Mouse (Mus musculus) spleen, postnatal 4 days (tissue): ENCODE data around the gene Ckap4.
A peak's percentile ranks its signal among the peaks of the same experiment; 100 is the strongest.

ENCODE experiments used
- DNase-seq, 2 experiments: peaks; one replicate each; pipeline ENCODE4 v3.0.0; 2022; ENCODE audit warnings: low spot score in 2 of 2

The Ckap4 gene

DNA sequence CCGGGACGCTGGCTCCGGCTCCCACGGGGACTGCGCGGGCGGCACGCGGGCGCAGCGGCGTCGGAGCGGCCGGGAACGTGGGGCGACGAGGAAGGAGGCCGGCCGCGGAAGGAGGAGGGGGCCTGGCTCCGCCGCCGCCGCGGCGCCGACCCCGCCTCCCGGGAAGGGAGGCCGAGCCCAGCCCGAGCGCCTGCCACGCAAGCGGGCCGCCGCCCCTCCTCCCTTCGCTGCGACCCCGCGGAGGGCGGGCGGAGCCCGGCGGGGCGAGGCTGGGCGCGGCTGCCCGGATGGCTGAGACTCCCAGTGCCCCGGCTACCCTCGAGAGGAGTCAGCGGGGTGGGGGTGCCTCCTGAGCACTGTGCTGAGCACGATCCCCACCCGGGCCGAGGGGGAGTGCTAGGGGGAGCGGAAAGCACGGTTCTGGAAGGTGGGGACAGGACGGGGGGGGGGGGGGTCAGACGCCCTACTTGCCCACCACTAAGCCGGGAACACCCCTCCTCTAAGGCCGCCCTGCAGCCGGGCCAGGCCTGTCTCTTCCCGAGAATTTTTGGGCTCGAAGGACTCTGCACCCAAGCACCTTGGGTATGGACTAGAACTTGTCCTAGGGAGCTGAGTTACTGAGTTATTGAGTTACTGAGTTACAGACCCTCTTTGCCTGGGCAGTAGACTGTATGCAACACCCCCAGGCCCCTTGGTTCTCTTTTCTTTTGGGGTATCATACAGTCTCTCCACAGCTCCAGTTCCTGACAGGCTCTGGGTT, at the start of gene Ckap4:
Gene Ckap4 (minus strand): TSS at position 151 of the 760 bp plus-strand sequence.
- peak; percentile 55 to 75 for DNase-seq

DNA sequence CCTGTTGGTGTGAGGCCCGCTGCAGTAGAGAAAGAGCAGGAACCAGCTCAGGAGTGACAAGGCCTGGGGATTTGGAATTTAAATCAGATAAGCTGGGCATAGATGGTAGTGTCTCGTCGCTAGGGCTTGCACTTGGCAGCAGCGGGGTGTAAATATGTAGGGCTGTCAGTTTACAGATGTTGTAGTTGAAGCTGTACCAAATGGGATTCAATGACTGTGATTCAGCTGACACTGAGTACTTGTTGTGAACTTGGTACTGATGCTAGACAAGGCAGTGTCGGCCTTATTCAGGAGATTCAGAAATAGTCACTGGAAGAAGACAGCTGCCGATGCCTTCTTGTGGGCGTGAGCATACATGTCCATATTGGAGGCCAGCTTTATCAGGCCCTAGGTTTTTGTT, 48.4 kb upstream of the Ckap4 start:
- no peak for DNase-seq

GRCm38 (mm10) chr10:84581191-84581590, 47.3 kb upstream of the Ckap4 start:
- no peak for DNase-seq

GRCm38 (mm10) chr10:84579527-84579926, 45.7 kb upstream of the Ckap4 start:
- no peak for DNase-seq

DNA sequence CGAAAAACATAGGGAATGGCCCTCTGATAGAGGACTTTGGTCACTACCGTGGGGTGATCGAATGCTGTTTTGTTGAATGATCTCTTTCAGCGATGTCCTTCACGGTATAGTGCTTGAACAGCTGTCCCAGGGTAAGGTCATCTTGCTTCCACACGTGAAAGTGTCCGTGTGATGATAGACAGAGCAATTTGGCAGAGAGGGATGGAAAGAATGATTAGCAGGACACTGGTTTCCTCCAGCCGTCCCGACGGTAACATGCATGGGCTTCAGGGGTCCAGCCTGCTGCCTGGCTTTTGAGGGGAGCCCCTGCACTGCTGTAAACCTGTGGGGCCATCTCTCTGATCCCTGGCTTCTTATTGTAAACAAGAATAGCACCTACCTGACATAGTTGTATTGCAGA, 44.9 kb upstream of the Ckap4 start:
- no peak for DNase-seq

- peak; percentile 73 to 90 for DNase-seq
Measured at GRCm38 (mm10) chr10:84577071-84577727, 43.3 kb upstream of the Ckap4 start.

- peak; percentile 93 to 95 for DNase-seq
Measured at GRCm38 (mm10) chr10:84576395-84577070, 42.7 kb upstream of the Ckap4 start, which contains the start of gene Tcp11l2. Tcp11l2 (plus strand) TSS chr10:84576626.

DNA sequence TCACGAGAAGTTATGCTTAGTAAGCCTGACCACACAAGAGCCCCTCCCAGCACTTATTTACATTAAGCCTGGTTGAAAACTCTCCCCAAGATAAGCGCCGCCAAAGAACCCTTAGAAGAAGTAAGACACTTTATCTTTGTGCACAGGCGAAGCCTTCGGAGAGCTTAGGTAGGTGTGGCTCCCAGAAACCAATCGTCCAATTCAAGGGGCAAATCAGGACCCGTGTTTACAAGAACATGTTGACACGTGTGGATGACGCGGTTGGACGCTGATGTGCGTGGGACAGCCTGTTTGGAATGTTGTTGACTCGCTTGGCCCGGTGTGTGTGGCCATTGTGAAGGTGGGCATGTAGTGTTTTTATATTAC, 42.1 kb upstream of the Ckap4 start:
- DNase-seq: no peak

DNA sequence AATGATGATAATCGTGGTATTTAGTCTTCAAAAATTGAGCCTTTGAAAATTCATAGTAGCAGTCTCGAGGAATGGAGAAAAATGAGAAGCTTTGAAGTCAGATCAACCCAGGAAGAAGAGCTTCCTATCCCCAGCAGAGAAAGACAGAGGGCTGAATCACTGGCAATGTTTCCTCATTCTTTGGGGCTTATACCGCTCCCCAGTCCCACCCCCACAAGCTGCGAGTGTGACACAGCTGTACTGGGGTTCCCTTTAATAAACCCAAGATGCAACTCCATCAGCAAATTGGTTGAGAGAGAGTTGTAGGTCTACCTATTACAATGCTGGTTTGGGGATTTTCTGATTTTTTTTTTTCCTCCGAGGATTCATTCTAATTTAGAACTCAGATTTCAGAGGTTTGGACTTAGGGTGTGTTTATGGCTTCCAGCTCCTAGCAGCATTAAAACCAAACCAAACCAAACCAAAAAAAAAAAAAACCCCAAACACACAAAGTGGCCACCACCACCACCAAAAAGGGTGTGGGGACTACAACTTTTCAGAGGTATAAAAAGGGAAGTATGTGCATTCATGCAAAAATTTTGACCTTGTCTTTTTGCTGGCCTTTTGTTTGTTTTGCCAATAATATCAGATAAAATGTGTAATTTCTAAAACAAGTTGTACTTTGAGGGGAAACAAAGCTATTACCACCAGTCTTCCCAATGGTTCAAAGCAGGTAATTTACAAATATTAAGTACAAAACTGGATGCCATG, 40.0 kb upstream of the Ckap4 start:
- DNase-seq: no peak

DNA sequence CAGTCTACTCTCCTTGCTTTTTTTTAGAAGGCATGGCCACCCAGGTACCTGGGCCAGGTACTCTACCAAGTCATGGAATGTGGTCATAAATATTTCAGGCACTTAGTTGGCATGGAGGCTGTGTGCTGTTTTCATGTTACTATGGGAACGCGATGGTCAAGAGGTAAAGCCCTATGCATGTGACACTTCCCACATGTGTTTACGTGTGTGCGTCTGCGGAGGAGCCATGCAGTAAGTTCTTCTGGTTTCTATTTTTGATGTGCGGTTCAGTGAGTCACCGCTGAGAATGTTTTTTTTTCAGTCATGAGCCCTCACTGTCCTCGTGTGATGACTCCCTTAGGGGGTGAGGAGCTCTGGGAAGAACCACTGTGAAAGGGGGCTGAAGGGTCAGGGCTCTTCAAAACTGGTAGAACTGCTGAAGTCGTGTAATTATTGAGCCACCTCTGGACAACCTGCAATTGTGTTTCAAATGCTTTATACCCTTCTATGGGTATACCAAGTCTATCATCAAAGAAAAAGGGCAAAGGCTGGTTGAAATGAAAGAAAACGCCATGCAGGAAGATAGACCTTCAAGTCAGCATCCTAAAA, 37.3 kb upstream of the Ckap4 start:
- DNase-seq: no peak

- no peak for DNase-seq
Measured at GRCm38 (mm10) chr10:84564427-84564826, 30.6 kb upstream of the Ckap4 start.

- no peak for DNase-seq
Measured at GRCm38 (mm10) chr10:84562567-84563554, 29.0 kb upstream of the Ckap4 start.

DNA sequence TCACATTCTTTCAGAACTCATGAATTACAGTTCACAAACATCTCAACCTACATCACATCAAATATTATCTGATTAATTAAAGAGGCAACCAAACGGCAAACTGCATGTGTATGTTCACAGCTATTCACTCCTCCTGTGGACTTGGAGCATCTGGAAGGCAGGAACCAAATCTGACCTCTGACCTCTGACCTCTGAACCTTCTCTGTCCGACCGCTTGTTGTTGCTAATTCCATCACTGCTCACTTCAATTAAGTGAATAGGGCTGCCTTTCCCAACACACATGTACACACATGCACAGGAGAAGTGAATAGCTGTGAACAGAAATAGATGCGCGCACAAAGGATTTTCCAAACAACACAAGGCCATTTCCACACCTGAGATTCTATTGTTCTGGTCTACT, 28.3 kb upstream of the Ckap4 start:
- no peak for DNase-seq

GRCm38 (mm10) chr10:84559986-84560385, 26.1 kb upstream of the Ckap4 start:
- no peak for DNase-seq

GRCm38 (mm10) chr10:84558511-84558910, 24.6 kb upstream of the Ckap4 start:
- no peak for DNase-seq

GRCm38 (mm10) chr10:84556120-84556519, 22.3 kb upstream of the Ckap4 start:
- DNase-seq: no peak

DNA sequence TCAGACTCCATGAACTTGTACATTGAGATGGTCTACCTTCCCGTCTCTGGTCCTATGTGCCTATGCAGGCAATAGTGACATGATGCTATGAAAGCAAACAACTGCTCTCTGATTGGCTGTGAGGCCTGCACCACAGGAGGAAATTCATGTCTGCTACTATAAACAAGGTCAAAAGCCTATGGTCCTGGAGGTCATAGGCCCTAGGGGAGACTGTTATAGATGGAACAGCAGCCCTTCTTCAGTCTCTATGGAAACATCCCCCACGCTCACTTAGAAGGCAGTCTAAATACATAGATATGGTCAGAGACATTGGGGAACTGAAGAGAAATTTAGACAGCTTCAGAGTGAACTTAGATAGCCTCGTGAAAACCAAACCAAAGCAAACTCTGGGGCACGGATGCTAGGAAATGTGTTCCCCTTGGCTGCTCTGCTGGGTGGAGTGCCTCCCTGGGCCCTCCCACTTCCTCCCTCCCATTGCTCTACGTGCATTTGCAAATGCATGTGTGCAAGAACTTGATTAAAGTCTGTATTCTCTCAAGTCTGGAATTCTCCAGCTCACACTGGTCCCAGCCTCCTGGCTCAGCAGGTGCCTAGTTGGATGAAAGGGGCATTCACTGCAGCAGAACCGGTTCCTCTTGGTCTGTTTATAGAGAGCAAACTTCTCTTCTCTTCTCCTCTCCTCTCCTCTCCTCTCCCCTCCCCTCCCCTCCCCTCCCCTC, 20.6 kb upstream of the Ckap4 start:
- no peak for DNase-seq

- DNase-seq: no peak
Measured at GRCm38 (mm10) chr10:84552477-84552876, 18.6 kb upstream of the Ckap4 start.

- no peak for DNase-seq
Measured at GRCm38 (mm10) chr10:84551846-84552245, 18.0 kb upstream of the Ckap4 start.

- no peak for DNase-seq
Measured at GRCm38 (mm10) chr10:84549920-84550293, 16.0 kb upstream of the Ckap4 start.
